Mouse (Mus musculus) liver, embryonic 12.5 days (tissue): ENCODE results near the gene Magi1. TPM values are rescaled to one million over a fixed set of nuclear protein-coding genes. Genes with fewer than 3 reads are reported as not detected.
"Not testable (repeated sequence)": the region's sequence is repeated elsewhere in the genome, so short reads cannot be mapped to it uniquely, and the experiment has no call there.

Experiments
- ATAC-seq: fragments of 200-750 bp; cut with Nextera tagmentation; 2 replicates; pipeline ENCODE4 v1.8.0; 2017; ENCODE audit warnings: moderate number of reproducible peaks, mild to moderate bottlenecking, moderate library complexity
- H3K27ac ChIP-seq: fragments of 300-500 bp; sonication (generic); 2 replicates; pipeline ENCODE4 v1.5.1; 2016; ENCODE audit warnings: mild to moderate bottlenecking
- H3K27me3 ChIP-seq: fragments of 300-500 bp; sonication (generic); replicated peaks from 2 replicates; pipeline ENCODE4 v1.6.1; 2016; ENCODE audit warnings: mild to moderate bottlenecking, moderate library complexity
- H3K36me3 ChIP-seq: fragments of 300-500 bp; sonication (generic); 2 replicates; pipeline ENCODE4 v1.6.1; 2016; ENCODE audit warnings: mild to moderate bottlenecking, moderate library complexity
- H3K4me1 ChIP-seq: fragments of 300-500 bp; sonication (generic); 2 replicates; pipeline ENCODE4 v1.6.1; 2016
- H3K4me2 ChIP-seq: fragments of 300-500 bp; sonication (generic); 2 replicates; pipeline ENCODE4 v1.6.1; 2016; ENCODE audit warnings: mild to moderate bottlenecking, moderate library complexity
- H3K4me3 ChIP-seq: fragments of 300-500 bp; sonication (generic); 2 replicates; pipeline ENCODE4 v1.5.1; 2016; ENCODE audit warnings: mild to moderate bottlenecking, moderate library complexity
- H3K9ac ChIP-seq: fragments of 300-500 bp; sonication (generic); 2 replicates; pipeline ENCODE4 v1.6.1; 2016; ENCODE audit warnings: mild to moderate bottlenecking, moderate library complexity
- H3K9me3 ChIP-seq: fragments of 300-500 bp; sonication (generic); replicated peaks from 2 replicates; pipeline ENCODE4 v1.6.1; 2016; ENCODE audit warnings: mild to moderate bottlenecking, moderate library complexity
- WGBS: fragments of 180-500 bp; shearing (Covaris S2); methylation state at CpG from one replicate; pipeline ENCODE4 v1.1.7; 2016; ENCODE audit not compliant: insufficient replicate concordance; 5-methylcytosine and 5-hydroxymethylcytosine counted together
- polyA plus RNA-seq: library from polyadenylated mRNA; unstranded; fragments of >200 nt; fragmentation: Nextera tagmentation; extraction: Ambion mirVana; gene quantifications from 2 replicates; pipeline ENCODE4 v1.2.1, GENCODE M21; 2016

The Magi1 gene
- polyA plus RNA-seq, 1 experiment from 2014 or later: 2.5 TPM

DNA sequence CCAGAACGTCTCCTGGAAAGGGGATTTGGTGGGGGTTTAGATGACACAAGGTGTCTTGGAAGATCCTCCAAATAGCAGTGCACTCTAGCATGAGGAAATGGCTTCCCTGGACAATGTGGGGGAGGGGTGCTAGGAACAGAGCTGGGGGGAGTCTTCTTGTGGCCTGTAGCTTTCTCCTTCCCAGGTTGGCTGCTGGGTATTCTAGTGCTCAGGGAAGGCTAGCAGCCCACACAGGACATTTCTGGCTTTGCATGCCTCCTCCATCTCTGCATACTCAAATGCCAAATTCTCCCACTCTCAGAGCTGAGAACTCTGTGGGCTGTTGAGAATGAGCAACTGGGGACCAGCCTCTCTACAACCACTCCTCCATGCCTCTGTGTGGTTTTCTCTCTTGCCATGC, 622.6 kb downstream of the Magi1 start:
- H3K9me3 ChIP-seq: no peaks in the 10 kb centered on the region
- no peak overlapping the region for H3K4me2 ChIP-seq
- H3K4me3 ChIP-seq: no peak overlapping the region
- H3K27ac ChIP-seq: no peak overlapping the region
- no peak overlapping the region for H3K9ac ChIP-seq
- no peaks in the 10 kb centered on the region for H3K4me1 ChIP-seq
- ATAC-seq: no peak
- H3K27me3 ChIP-seq: no peaks in the 10 kb centered on the region
- WGBS: 54% methylated on average over 1 of the region's 1 CpGs
- H3K36me3 ChIP-seq: no peaks in the 10 kb centered on the region

DNA sequence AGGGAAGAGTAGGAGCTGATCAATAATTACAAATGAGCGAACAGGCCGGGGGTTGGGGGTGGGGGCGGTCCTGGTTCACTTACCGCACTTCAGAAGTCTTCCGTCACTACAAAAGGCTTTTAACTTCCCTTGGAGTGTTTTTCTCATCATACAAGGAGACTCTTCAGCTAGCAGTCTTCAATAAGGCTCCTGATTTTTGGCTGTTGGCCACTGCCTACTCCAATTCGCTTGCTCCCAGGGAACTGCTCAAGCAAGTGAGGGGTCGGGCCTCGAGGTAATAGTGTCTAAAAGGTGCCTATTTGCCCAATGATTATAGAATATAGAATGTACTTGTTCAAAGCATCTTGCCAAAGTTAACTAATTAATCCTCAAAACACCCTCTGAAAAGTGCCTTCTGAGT, 624.2 kb downstream of the Magi1 start:
- no peak overlapping the region for H3K27ac ChIP-seq
- no peak for ATAC-seq
- no peaks in the 10 kb centered on the region for H3K4me1 ChIP-seq
- 78% methylated on average over 8 of the region's 8 CpGs for WGBS
- no peaks in the 10 kb centered on the region for H3K9me3 ChIP-seq
- no peak overlapping the region for H3K9ac ChIP-seq
- no peaks in the 10 kb centered on the region for H3K27me3 ChIP-seq
- no peaks in the 10 kb centered on the region for H3K36me3 ChIP-seq
- no peak overlapping the region for H3K4me3 ChIP-seq
- H3K4me2 ChIP-seq: no peak overlapping the region

DNA sequence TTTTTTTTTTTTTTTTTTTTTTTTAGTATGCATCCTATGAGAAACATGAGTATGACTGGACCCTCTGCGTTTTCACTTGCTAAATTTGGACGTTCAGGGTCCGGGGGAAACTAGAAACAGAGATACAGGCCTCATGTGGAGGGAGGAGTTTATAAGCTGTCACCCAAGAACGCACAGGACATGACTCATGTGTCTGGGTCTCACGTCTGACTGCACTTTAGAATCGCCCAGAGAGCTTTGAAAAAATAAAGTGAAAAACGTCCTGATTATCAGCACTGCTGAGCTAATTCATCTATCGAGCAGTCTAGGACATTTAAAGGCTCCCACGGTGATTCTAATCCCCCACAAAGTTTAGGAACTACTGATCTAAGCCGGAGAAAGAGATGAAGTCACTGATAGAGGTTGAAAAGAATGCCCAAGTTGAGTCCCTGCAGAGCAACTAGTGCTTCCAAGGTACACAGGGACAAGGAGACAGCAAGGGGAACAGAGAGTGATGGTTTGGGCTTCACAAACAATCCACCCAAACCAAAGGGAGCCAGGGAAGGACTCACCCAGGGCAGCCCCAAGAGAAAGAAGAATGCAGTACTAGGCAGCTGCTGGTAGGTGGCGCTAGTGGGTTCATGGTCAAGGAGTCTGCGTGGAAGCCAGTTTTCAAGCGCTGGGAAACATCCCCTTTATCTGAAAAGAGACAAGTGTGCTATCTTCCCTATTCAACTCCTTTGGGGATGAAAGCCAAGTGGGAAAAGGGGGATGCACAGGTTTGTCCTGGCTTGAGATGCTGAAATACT, 626.3 kb downstream of the Magi1 start:
- Histone ChIP-seq H3K9me3 (no peaks in the 10 kb centered on the region), H3K27me3 (no peaks in the 10 kb centered on the region), H3K4me2 (no peak overlapping the region), H3K4me3 (no peak overlapping the region), H3K36me3 (no peaks in the 10 kb centered on the region), H3K9ac (no peak overlapping the region), H3K4me1 (no peaks in the 10 kb centered on the region), H3K27ac (no peak overlapping the region)
- WGBS: 21% methylated on average over 13 of the region's 13 CpGs
- no peak for ATAC-seq

DNA sequence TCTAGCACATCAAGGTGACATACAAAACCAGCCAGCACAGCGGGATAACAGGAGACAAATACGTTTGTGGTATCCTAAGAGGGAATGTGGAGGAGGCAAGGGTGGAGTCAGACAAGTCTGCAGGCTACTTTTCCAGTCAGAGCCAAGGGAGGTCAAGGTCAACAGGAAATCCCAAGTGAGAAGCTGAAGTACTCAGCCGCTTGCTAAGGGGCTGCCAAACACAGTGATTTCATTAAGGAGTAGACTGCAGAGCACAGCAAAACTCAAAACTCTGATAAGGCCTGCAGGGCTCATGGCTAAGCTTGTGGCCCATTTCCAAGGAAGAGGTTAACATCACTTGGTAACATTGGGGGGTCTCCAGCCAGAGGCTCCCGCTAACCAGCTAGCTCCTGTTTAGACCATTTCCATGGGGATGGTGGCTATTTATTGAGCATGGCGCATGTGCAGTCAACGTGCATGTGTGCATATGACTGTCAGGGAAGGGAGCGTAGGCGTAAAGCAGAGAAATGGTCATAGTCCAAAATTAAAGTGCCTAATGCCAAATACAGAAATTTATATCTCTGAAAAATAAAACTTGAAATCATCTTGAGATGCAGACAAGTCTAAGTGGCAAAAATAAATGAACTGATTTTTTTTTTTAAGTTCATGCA, 635.0 kb downstream of the Magi1 start:
- no peak overlapping the region for H3K4me2 ChIP-seq
- no peak overlapping the region for H3K9ac ChIP-seq
- no peaks in the 10 kb centered on the region for H3K27me3 ChIP-seq
- ATAC-seq: no peak
- H3K36me3 ChIP-seq: no peaks in the 10 kb centered on the region
- H3K9me3 ChIP-seq: no peaks in the 10 kb centered on the region
- H3K27ac ChIP-seq: no peak overlapping the region
- WGBS: 69% methylated on average over 8 of the region's 8 CpGs
- no peaks in the 10 kb centered on the region for H3K4me1 ChIP-seq
- no peak overlapping the region for H3K4me3 ChIP-seq

DNA sequence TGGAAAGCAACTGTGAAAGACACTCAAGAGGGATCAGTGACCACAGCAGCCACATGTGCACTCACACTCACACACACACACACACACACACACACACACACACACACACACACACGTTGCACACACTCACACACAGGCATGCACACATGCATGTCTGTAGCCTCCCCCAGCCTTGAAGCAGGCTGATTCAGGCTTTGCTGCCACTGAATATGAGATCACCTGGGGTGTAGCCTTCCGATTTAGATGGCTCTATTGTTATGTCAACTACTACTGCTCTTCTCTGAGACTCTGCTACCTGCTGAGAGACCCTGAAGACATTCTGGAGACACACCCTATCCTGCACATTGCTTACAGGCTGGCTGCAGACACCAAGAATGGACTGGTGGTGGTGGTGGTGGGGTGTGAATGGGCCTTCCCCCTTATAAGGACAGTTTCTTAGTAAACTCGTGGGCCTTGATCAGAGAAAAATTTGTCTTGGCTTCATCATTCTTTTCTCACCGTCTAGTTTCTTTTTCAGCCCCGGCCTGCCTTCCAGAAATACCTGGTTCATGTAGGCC, 653.9 kb downstream of the Magi1 start:
- H3K36me3 ChIP-seq, ATAC-seq, H3K4me1 ChIP-seq, H3K9me3 ChIP-seq, H3K4me2 ChIP-seq, H3K27me3 ChIP-seq, H3K27ac ChIP-seq, H3K4me3 ChIP-seq, H3K9ac ChIP-seq: not testable (repeated sequence)
- WGBS: 62% methylated on average over 5 of the region's 5 CpGs

DNA sequence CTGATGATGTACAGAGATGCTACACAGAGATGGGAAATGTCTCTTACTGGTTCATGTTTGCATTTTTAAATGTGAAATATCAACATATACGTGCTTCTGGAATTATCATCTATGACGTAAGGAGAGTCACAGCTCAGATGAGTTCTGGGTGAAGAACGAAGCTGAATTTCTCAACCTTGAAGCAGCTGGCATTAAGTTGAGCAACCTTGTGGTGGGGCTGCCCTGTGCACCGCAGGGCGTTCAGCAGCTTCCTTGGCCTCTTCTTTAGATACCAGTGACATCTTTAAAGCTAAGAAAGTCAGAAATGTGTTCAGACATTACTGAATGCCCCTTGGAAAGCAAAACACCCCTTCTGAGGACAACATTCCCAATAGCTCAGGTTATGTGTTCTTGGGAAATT, 656.5 kb downstream of the Magi1 start:
- no peak for ATAC-seq
- WGBS: 63% methylated on average over 5 of the region's 5 CpGs
- H3K9me3 ChIP-seq: no peaks in the 10 kb centered on the region
- H3K9ac ChIP-seq: no peak overlapping the region
- H3K27ac ChIP-seq: no peak overlapping the region
- H3K27me3 ChIP-seq: no peaks in the 10 kb centered on the region
- no peak overlapping the region for H3K4me3 ChIP-seq
- no peaks in the 10 kb centered on the region for H3K4me1 ChIP-seq
- no peaks in the 10 kb centered on the region for H3K36me3 ChIP-seq
- H3K4me2 ChIP-seq: no peak overlapping the region

Other genes starting within 250 kb of the Magi1 start
- 4.5 and 4.9 TPM in 2 replicates for gene Slc25a26, start 216.4 kb upstream of the Magi1 start, polyA plus RNA-seq